Mouse (Mus musculus) ES-Bruce4 (cell line): ENCODE measurements around the gene Dnph1. TPM values are rescaled to one million over a fixed set of nuclear protein-coding genes. Genes with fewer than 3 reads are reported as not detected.

Experiments
- H3K27ac ChIP-seq: 2 replicates; pipeline ENCODE4 v1.5.1; 2012; ENCODE audit warnings: low read length, inconsistent platforms; ENCODE audit not compliant: insufficient read depth
- H3K27me3 ChIP-seq: 2 replicates; pipeline ENCODE4 v1.6.1; 2012; ENCODE audit warnings: mild to moderate bottlenecking, low read length, inconsistent platforms; ENCODE audit not compliant: control insufficient read depth, poor library complexity, insufficient read depth, severe bottlenecking
- H3K36me3 ChIP-seq: 2 replicates; pipeline ENCODE4 v1.6.1; 2012; ENCODE audit warnings: inconsistent platforms, mild to moderate bottlenecking, low read length, moderate library complexity; ENCODE audit not compliant: control insufficient read depth, poor library complexity, insufficient read depth, severe bottlenecking
- H3K4me1 ChIP-seq: one replicate; pipeline ENCODE4 v1.8.1; 2011; ENCODE audit warnings: low read length; ENCODE audit not compliant: control insufficient read depth, insufficient read depth
- H3K4me3 ChIP-seq: 2 replicates; pipeline ENCODE4 v1.5.1; 2011; ENCODE audit warnings: low read depth, mild to moderate bottlenecking, low read length
- H3K9ac ChIP-seq: 2 replicates; pipeline ENCODE4 v1.6.1; 2012; ENCODE audit warnings: low read depth, mild to moderate bottlenecking, inconsistent platforms; ENCODE audit not compliant: poor library complexity, severe bottlenecking
- H3K9me3 ChIP-seq: replicated peaks from 2 replicates; pipeline ENCODE4 v1.6.1; 2012; ENCODE audit warnings: mild to moderate bottlenecking, low read length, inconsistent platforms; ENCODE audit not compliant: control insufficient read depth, poor library complexity, insufficient read depth, severe bottlenecking
- CTCF ChIP-seq: IDR thresholded peaks from one replicate; pipeline ENCODE4 v1.8.1; 2011; ENCODE audit warnings: low read depth, low read length
- EP300 ChIP-seq: IDR thresholded peaks from 2 replicates; pipeline ENCODE4 v1.6.1; 2011; ENCODE audit warnings: low read depth, low read length; ENCODE audit not compliant: insufficient read depth
- POLR2A ChIP-seq: IDR thresholded peaks from one replicate; pipeline ENCODE4 v1.8.1; 2011; ENCODE audit warnings: low read length; ENCODE audit not compliant: insufficient read depth
- polyA plus RNA-seq: library from polyadenylated mRNA; stranded (reverse); fragments of >200 nt; gene quantifications from 2 replicates; pipeline ENCODE4 v1.2.4, GENCODE M21; 2011; ENCODE audit warnings: low read depth; ENCODE audit not compliant: missing spikeins, insufficient read depth, insufficient read length

Gene Dnph1
- polyA plus RNA-seq, 1 experiment: 24.1 TPM

- Histone ChIP-seq H3K4me1 (no peaks in the 10 kb centered on the region), H3K27me3 (no peaks in the 10 kb centered on the region)
These were observed 28.7 kb upstream of the Dnph1 start for GRCm38 (mm10) chr17:46467830-46468229.

GRCm38 (mm10) chr17:46476601-46477000 is 19.9 kb upstream of the Dnph1 start:
- TF ChIP-seq POLR2A (no peak), CTCF (no peak), EP300 (no peak)
- Histone ChIP-seq H3K9me3 (no peaks in the 10 kb centered on the region), H3K9ac (no peak overlapping the region), H3K36me3 (no peaks in the 10 kb centered on the region), H3K27ac (no peak overlapping the region), H3K4me3 (no peak overlapping the region), H3K27me3 (no peaks in the 10 kb centered on the region), H3K4me1 (no peaks in the 10 kb centered on the region)

More at GRCm38 (mm10) chr17:46467830-46468229, 28.7 kb upstream of the Dnph1 start:
- no peak overlapping the region for H3K9ac ChIP-seq
- H3K27ac ChIP-seq: no peak overlapping the region
- TF ChIP-seq CTCF: no peak
- TF ChIP-seq POLR2A: no peak
- TF ChIP-seq EP300: no peak
- no peak overlapping the region for H3K4me3 ChIP-seq
- H3K36me3 ChIP-seq: no peaks in the 10 kb centered on the region
- H3K9me3 ChIP-seq: no peaks in the 10 kb centered on the region

- no peaks in the 10 kb centered on the region for H3K36me3 ChIP-seq
- H3K4me3 ChIP-seq: no peak overlapping the region
- TF ChIP-seq POLR2A (no peak), EP300 (no peak), CTCF (no peak)
- no peaks in the 10 kb centered on the region for H3K4me1 ChIP-seq
- no peaks in the 10 kb centered on the region for H3K27me3 ChIP-seq
- no peak overlapping the region for H3K27ac ChIP-seq
- no peaks in the 10 kb centered on the region for H3K9me3 ChIP-seq
- H3K9ac ChIP-seq: no peak overlapping the region
These were observed 19.2 kb upstream of the Dnph1 start for GRCm38 (mm10) chr17:46477286-46477685.

GRCm38 (mm10) chr17:46483561-46484001 is 12.9 kb upstream of the Dnph1 start:
- no peaks in the 10 kb centered on the region for H3K36me3 ChIP-seq
- H3K9me3 ChIP-seq: no peaks in the 10 kb centered on the region
- no peak overlapping the region for H3K27ac ChIP-seq
- H3K4me3 ChIP-seq: peak overlapping the region; percentile 64
- peaks cover 3% of the 10 kb centered on the region for H3K4me1 ChIP-seq
- 0 out of 2 replicates have a peak, but pooled peaks have one; percentile 28 for TF ChIP-seq EP300
- no peak for TF ChIP-seq POLR2A
- peaks cover 8% of the 10 kb centered on the region for H3K27me3 ChIP-seq
- H3K9ac ChIP-seq: no peak overlapping the region

GRCm38 (mm10) chr17:46484021-46484431 is 12.5 kb upstream of the Dnph1 start:
- Histone ChIP-seq H3K36me3 (no peaks in the 10 kb centered on the region), H3K27ac (no peak overlapping the region), H3K4me3 (peak overlapping the region; percentile 64), H3K9me3 (no peaks in the 10 kb centered on the region), H3K9ac (no peak overlapping the region), H3K27me3 (peaks cover 8% of the 10 kb centered on the region), H3K4me1 (peaks cover 3% of the 10 kb centered on the region)
- TF ChIP-seq CTCF (no peak), POLR2A (no peak), EP300 (no peak)

GRCm38 (mm10) chr17:46484461-46484875 is 12.0 kb upstream of the Dnph1 start:
- TF ChIP-seq CTCF (peak; percentile 33), EP300 (no peak)
- H3K9ac ChIP-seq: no peak overlapping the region
- H3K27me3 ChIP-seq: peaks cover 8% of the 10 kb centered on the region
- no peaks in the 10 kb centered on the region for H3K36me3 ChIP-seq
- H3K4me1 ChIP-seq: peaks cover 3% of the 10 kb centered on the region
- no peaks in the 10 kb centered on the region for H3K9me3 ChIP-seq
- no peak overlapping the region for H3K27ac ChIP-seq
- no peak overlapping the region for H3K4me3 ChIP-seq
